Mouse (Mus musculus) forebrain, embryonic 12.5 days (tissue): Measurements from ENCODE around the gene Pfkm. TPM values are rescaled to one million over a fixed set of nuclear protein-coding genes. Genes with fewer than 3 reads are reported as not detected.

Experiments used
- ATAC-seq: fragments of 200-750 bp; cut with Nextera tagmentation; 2 replicates; pipeline ENCODE4 v1.8.0; 2017; ENCODE audit warnings: moderate TSS enrichment; ENCODE audit not compliant: low FRiP score
- H3K27ac ChIP-seq: fragments of 300-500 bp; sonication (generic); 2 replicates; pipeline ENCODE4 v1.5.1; 2016; ENCODE audit warnings: mild to moderate bottlenecking
- H3K27me3 ChIP-seq: fragments of 300-500 bp; sonication (generic); 2 replicates; pipeline ENCODE4 v1.6.1; 2016; ENCODE audit warnings: mild to moderate bottlenecking
- H3K36me3 ChIP-seq: fragments of 300-500 bp; sonication (generic); replicated peaks from 2 replicates; pipeline ENCODE4 v1.6.1; 2016; ENCODE audit warnings: mild to moderate bottlenecking
- H3K4me1 ChIP-seq: fragments of 300-500 bp; sonication (generic); 2 replicates; pipeline ENCODE4 v1.6.1; 2016
- H3K4me2 ChIP-seq: fragments of 300-500 bp; sonication (generic); 2 replicates; pipeline ENCODE4 v1.6.1; 2016; ENCODE audit warnings: mild to moderate bottlenecking, moderate library complexity
- H3K4me3 ChIP-seq: fragments of 300-500 bp; sonication (generic); replicated peaks from 2 replicates; pipeline ENCODE4 v1.5.1; 2016; ENCODE audit warnings: mild to moderate bottlenecking
- H3K9ac ChIP-seq: fragments of 300-500 bp; sonication (generic); 2 replicates; pipeline ENCODE4 v1.6.1; 2016; ENCODE audit warnings: mild to moderate bottlenecking
- H3K9me3 ChIP-seq: fragments of 300-500 bp; sonication (generic); 2 replicates; pipeline ENCODE4 v1.6.1; 2016
- WGBS: fragments of 180-500 bp; shearing (Covaris S2); methylation state at CpG from one replicate; pipeline ENCODE4 v1.1.7; 2016; 5-methylcytosine and 5-hydroxymethylcytosine counted together
- polyA plus RNA-seq: library from polyadenylated mRNA; unstranded; fragments of >200 nt; fragmentation: Nextera tagmentation; extraction: Ambion mirVana; gene quantifications from 2 replicates; pipeline ENCODE4 v1.2.1, GENCODE M21; 2016

Pfkm gene
- polyA plus RNA-seq, 1 experiment from 2014 or later: 52.5 TPM

- no peak for ATAC-seq
- 84% methylated on average over 3 of the region's 3 CpGs for WGBS
Measured at GRCm38 (mm10) chr15:98148356-98148755, 56.0 kb downstream of the Pfkm start.

GRCm38 (mm10) chr15:98149166-98149602, 56.8 kb downstream of the Pfkm start:
- Histone ChIP-seq H3K36me3 (no peaks in the 10 kb centered on the region), H3K4me2 (no peak overlapping the region), H3K27me3 (no peaks in the 10 kb centered on the region), H3K9me3 (no peaks in the 10 kb centered on the region), H3K9ac (no peak overlapping the region), H3K4me1 (peaks cover 17% of the 10 kb centered on the region), H3K4me3 (no peak overlapping the region), H3K27ac (no peak overlapping the region)
- 79% methylated on average over 10 of the region's 10 CpGs for WGBS
- ATAC-seq: no peak

More at GRCm38 (mm10) chr15:98148356-98148755, 56.0 kb downstream of the Pfkm start:
- Histone ChIP-seq H3K36me3 (no peaks in the 10 kb centered on the region), H3K27ac (no peak overlapping the region), H3K4me2 (no peak overlapping the region), H3K4me3 (no peak overlapping the region), H3K4me1 (peaks cover 17% of the 10 kb centered on the region), H3K9ac (no peak overlapping the region), H3K27me3 (no peaks in the 10 kb centered on the region), H3K9me3 (no peaks in the 10 kb centered on the region)

GRCm38 (mm10) chr15:98152916-98153315, 60.5 kb downstream of the Pfkm start:
- ATAC-seq: no peak
- H3K36me3 ChIP-seq: no peaks in the 10 kb centered on the region
- H3K9me3 ChIP-seq: no peaks in the 10 kb centered on the region
- no peaks in the 10 kb centered on the region for H3K27me3 ChIP-seq
- no peak overlapping the region for H3K4me3 ChIP-seq
- H3K27ac ChIP-seq: peak overlapping the region; percentile 46; the same call in 1 of the 2 replicates
- 65% methylated on average over 7 of the region's 7 CpGs for WGBS
- H3K4me1 ChIP-seq: peaks cover 3% of the 10 kb centered on the region; the same call in 1 of the 2 replicates
- no peak overlapping the region for H3K4me2 ChIP-seq
- no peak overlapping the region for H3K9ac ChIP-seq

- Histone ChIP-seq H3K27ac (no peak overlapping the region), H3K36me3 (no peaks in the 10 kb centered on the region), H3K4me1 (peaks cover 3% of the 10 kb centered on the region; the same call in 1 of the 2 replicates), H3K9me3 (no peaks in the 10 kb centered on the region), H3K4me3 (no peak overlapping the region), H3K4me2 (no peak overlapping the region), H3K27me3 (no peaks in the 10 kb centered on the region), H3K9ac (no peak overlapping the region)
- ATAC-seq: no peak
- 27% methylated on average over 3 of the region's 3 CpGs for WGBS
Measured at GRCm38 (mm10) chr15:98153625-98154024, 61.2 kb downstream of the Pfkm start.

GRCm38 (mm10) chr15:98154146-98154545, 61.8 kb downstream of the Pfkm start:
- WGBS: 65% methylated on average over 4 of the region's 4 CpGs
- H3K4me2 ChIP-seq: no peak overlapping the region
- no peaks in the 10 kb centered on the region for H3K27me3 ChIP-seq
- H3K9ac ChIP-seq: no peak overlapping the region
- H3K36me3 ChIP-seq: no peaks in the 10 kb centered on the region
- no peak for ATAC-seq
- no peaks in the 10 kb centered on the region for H3K9me3 ChIP-seq
- H3K27ac ChIP-seq: no peak overlapping the region
- H3K4me3 ChIP-seq: no peak overlapping the region
- H3K4me1 ChIP-seq: peaks cover 3% of the 10 kb centered on the region; the same call in 1 of the 2 replicates

GRCm38 (mm10) chr15:98154631-98155030, 62.2 kb downstream of the Pfkm start:
- H3K4me2 ChIP-seq: no peak overlapping the region
- H3K4me1 ChIP-seq: peaks cover 3% of the 10 kb centered on the region; the same call in 1 of the 2 replicates
- 81% methylated on average over 3 of the region's 3 CpGs for WGBS

GRCm38 (mm10) chr15:98155272-98155671, 62.9 kb downstream of the Pfkm start:
- Histone ChIP-seq H3K9ac (no peak overlapping the region), H3K4me1 (peaks cover 3% of the 10 kb centered on the region; the same call in 1 of the 2 replicates), H3K4me3 (no peak overlapping the region), H3K9me3 (no peaks in the 10 kb centered on the region), H3K27me3 (no peaks in the 10 kb centered on the region), H3K36me3 (no peaks in the 10 kb centered on the region), H3K27ac (no peak overlapping the region), H3K4me2 (no peak overlapping the region)
- 88% methylated on average over 5 of the region's 5 CpGs for WGBS
- ATAC-seq: no peak

More at GRCm38 (mm10) chr15:98154631-98155030, 62.2 kb downstream of the Pfkm start:
- ATAC-seq: no peak
- Histone ChIP-seq H3K27ac (no peak overlapping the region), H3K27me3 (no peaks in the 10 kb centered on the region), H3K4me3 (no peak overlapping the region), H3K9ac (no peak overlapping the region), H3K36me3 (no peaks in the 10 kb centered on the region), H3K9me3 (no peaks in the 10 kb centered on the region)

- no peak overlapping the region for H3K4me2 ChIP-seq
- no peak overlapping the region for H3K9ac ChIP-seq
- H3K9me3 ChIP-seq: no peaks in the 10 kb centered on the region
- no peak for ATAC-seq
- no peaks in the 10 kb centered on the region for H3K36me3 ChIP-seq
- peaks cover 5% of the 10 kb centered on the region; the same call in 1 of the 2 replicates for H3K4me1 ChIP-seq
- no peaks in the 10 kb centered on the region for H3K27me3 ChIP-seq
- 84% methylated on average over 4 of the region's 4 CpGs for WGBS
- no peak overlapping the region for H3K4me3 ChIP-seq
- H3K27ac ChIP-seq: no peak overlapping the region
Measured at GRCm38 (mm10) chr15:98155944-98156343, 63.6 kb downstream of the Pfkm start.

GRCm38 (mm10) chr15:98157253-98157652, 64.9 kb downstream of the Pfkm start:
- no peak for ATAC-seq
- Histone ChIP-seq H3K9ac (no peak overlapping the region), H3K4me1 (peaks cover 5% of the 10 kb centered on the region; the same call in 1 of the 2 replicates), H3K4me3 (no peak overlapping the region), H3K27me3 (no peaks in the 10 kb centered on the region), H3K36me3 (no peaks in the 10 kb centered on the region), H3K27ac (no peak overlapping the region), H3K9me3 (no peaks in the 10 kb centered on the region), H3K4me2 (no peak overlapping the region)
- WGBS: 94% methylated on average over 1 of the region's 1 CpGs

GRCm38 (mm10) chr15:98161026-98161805, 68.8 kb downstream of the Pfkm start:
- H3K36me3 ChIP-seq: no peaks in the 10 kb centered on the region
- no peaks in the 10 kb centered on the region for H3K9me3 ChIP-seq
- H3K27ac ChIP-seq: no peak overlapping the region
- H3K9ac ChIP-seq: no peak overlapping the region
- H3K4me2 ChIP-seq: no peak overlapping the region
- WGBS: 58% methylated on average over 19 of the region's 19 CpGs
- no peak overlapping the region for H3K4me3 ChIP-seq
- peaks cover 2% of the 10 kb centered on the region; the same call in 1 of the 2 replicates for H3K4me1 ChIP-seq
- ATAC-seq: no peak
- H3K27me3 ChIP-seq: peaks cover 6% of the 10 kb centered on the region

GRCm38 (mm10) chr15:98162561-98162960, 70.2 kb downstream of the Pfkm start:
- ATAC-seq: no peak
- WGBS: 81% methylated on average over 4 of the region's 4 CpGs
- Histone ChIP-seq H3K4me1 (peaks cover 10% of the 10 kb centered on the region), H3K27me3 (peaks cover 6% of the 10 kb centered on the region), H3K36me3 (no peaks in the 10 kb centered on the region), H3K27ac (no peak overlapping the region), H3K4me3 (no peak overlapping the region), H3K9me3 (no peaks in the 10 kb centered on the region), H3K4me2 (no peak overlapping the region), H3K9ac (no peak overlapping the region)

GRCm38 (mm10) chr15:98165525-98165924, 73.1 kb downstream of the Pfkm start, which contains the start of gene Asb8:
Gene Asb8 (minus strand): TSS chr15:98165625.
- Histone ChIP-seq H3K4me3 (no peak within 1 kb of the TSS), H3K4me1 (peaks cover 36% of the 10 kb centered on the region), H3K4me2 (peak within 1 kb of the TSS; percentile 87), H3K27me3 (peaks cover 35% of the 10 kb centered on the region), H3K36me3 (no peaks in the 10 kb centered on the region), H3K9me3 (no peaks in the 10 kb centered on the region), H3K9ac (no peak within 1 kb of the TSS), H3K27ac (no peak within 1 kb of the TSS)
- ATAC-seq: no peak
- 83% methylated on average over 5 of the region's 5 CpGs for WGBS
